Mouse (Mus musculus) CH12.LX (cell line): Measurements from ENCODE around the gene Map3k9.

Experiments used
- CTCF ChIP-seq, 2 experiments: IDR thresholded peaks in 1 of 2; conservative IDR thresholded peaks in 1 of 2; 2 replicates each; pipeline ENCODE4 v1.5.1; 2011 to 2012; ENCODE audit warnings: low read depth in 2 of 2, low read length in 2 of 2, improper control_type of control experiment in 1 of 2, inconsistent platforms in 1 of 2, mild to moderate bottlenecking in 1 of 2, moderate library complexity in 1 of 2
- ELF1 ChIP-seq: IDR thresholded peaks from 2 replicates; pipeline ENCODE4 v1.6.1; 2014; ENCODE audit warnings: low read depth, mild to moderate bottlenecking, inconsistent platforms, low read length, improper control_type of control experiment
- EP300 ChIP-seq: IDR thresholded peaks from 2 replicates; pipeline ENCODE4 v1.6.1; 2011; ENCODE audit warnings: low read length, improper control_type of control experiment
- MAZ ChIP-seq: IDR thresholded peaks from 2 replicates; pipeline ENCODE4 v1.6.1; 2012; ENCODE audit warnings: low read depth, mild to moderate bottlenecking, inconsistent platforms, low read length, improper control_type of control experiment, moderate library complexity
- MEF2A ChIP-seq: IDR thresholded peaks from 2 replicates; pipeline ENCODE4 v1.6.1; 2014; ENCODE audit warnings: low read depth, mild to moderate bottlenecking, inconsistent platforms, low read length, improper control_type of control experiment, borderline replicate concordance
- POLR2A ChIP-seq: IDR thresholded peaks from 2 replicates; pipeline ENCODE4 v1.6.1; 2011; ENCODE audit warnings: low read depth, mild to moderate bottlenecking, improper control_type of control experiment, low read length
- SIN3A ChIP-seq: IDR thresholded peaks from 2 replicates; pipeline ENCODE4 v1.6.1; 2012; ENCODE audit warnings: low read length, improper control_type of control experiment, inconsistent platforms
- TBP ChIP-seq: conservative IDR thresholded peaks from 2 replicates; pipeline ENCODE4 v1.6.1; 2011; ENCODE audit warnings: low read depth, low read length, improper control_type of control experiment
- ZC3H11A ChIP-seq: IDR thresholded peaks from 2 replicates; pipeline ENCODE4 v1.6.1; 2012; ENCODE audit warnings: low read depth, mild to moderate bottlenecking, inconsistent platforms, low read length, improper control_type of control experiment

DNA sequence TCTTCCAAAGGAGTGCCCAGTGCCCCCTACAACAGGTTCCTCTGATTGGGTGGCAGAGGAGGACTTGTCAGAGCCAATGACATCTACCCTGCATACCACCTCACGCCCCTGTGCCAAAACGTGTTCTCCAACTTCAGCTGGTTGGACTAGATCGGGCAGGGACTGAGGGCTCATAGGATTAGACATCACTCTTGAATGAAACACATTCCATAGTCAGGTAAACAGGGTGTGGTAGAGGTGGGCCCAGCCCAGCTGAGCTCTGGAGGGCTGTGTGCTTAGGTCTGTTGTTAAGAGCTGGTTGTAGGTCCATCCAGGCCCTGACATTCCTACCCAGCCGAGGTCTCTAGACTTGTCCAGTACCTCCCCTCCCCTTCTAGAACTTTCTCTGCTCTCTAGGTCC, 68.4 kb downstream of the Map3k9 start:
- no peak for TF ChIP-seq SIN3A
- TF ChIP-seq TBP, result no peak
- no peak for TF ChIP-seq ELF1
- no peak for TF ChIP-seq POLR2A
- no peak for TF ChIP-seq MEF2A
- no peak for TF ChIP-seq MAZ
- no peak for TF ChIP-seq CTCF (conservative IDR thresholded peaks at IDR 0.05 in 1 of 2, IDR thresholded peaks at IDR 0.05 in 1 of 2; ENCODE audit: low read depth in 2 of 2, low read length in 2 of 2)
- no peak for TF ChIP-seq ZC3H11A
- TF ChIP-seq EP300, result no peak
